Mouse (Mus musculus): Measurements from ENCODE around the gene Gm20812. TPM values are rescaled to one million over a fixed set of nuclear protein-coding genes. Genes with fewer than 3 reads are reported as not detected.
"Not testable (repeated sequence)": the region's sequence is repeated elsewhere in the genome, so short reads cannot be mapped to it uniquely, and the experiment has no call there.

Gene Gm20812
- total RNA-seq (2021) = not detected

GRCm38 (mm10) chrY:12381681-12382080 lies at the start of gene Gm20812:
Gene Gm20812, plus strand, starts transcription at chrY:12381981.
- DNase-seq = not testable (repeated sequence)

Other genes with a start within 250 kb of the Gm20812 start
- not detected for gene Gm29554, start 108.0 kb upstream of the Gm20812 start, total RNA-seq (2021)